Mouse (Mus musculus) E14TG2a.4 (cell line): ENCODE data around the gene Retreg2.

Experiments used
- CTCF ChIP-seq: conservative IDR thresholded peaks from 2 replicates; pipeline ENCODE4 v1.5.1; 2014; ENCODE audit warnings: low read length
- POU5F1 ChIP-seq: IDR thresholded peaks from 2 replicates; pipeline ENCODE4 v1.6.1; 2014; ENCODE audit warnings: low read length, borderline replicate concordance

DNA sequence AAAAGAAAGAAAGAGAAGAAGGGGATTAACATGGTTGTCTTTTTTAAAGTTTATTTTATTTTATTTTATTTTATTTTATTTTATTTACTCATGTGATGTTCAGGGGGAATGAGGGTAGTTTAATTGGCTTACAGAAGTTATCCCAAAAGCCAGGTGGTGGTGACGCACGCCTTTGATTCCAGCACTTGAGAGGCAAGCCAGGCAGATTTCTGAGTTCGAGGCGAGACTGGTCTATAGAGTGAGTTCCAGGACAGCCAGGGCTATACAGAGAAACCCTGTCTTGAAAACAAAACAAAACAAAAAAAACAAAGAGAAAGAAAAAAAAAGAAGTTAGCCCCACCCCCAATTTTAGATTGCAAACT is 17.7 kb downstream of the Retreg2 start:
- TF ChIP-seq CTCF: no peak
- TF ChIP-seq POU5F1: no peak
